Mouse (Mus musculus): ENCODE data around the gene Cntn4.

Gene Cntn4

GRCm38 (mm10) chr6:106663780-106664651 is 986.6 kb downstream of the Cntn4 start:
- no peak for DNase-seq (ENCODE audit: low spot score)

- no peak for DNase-seq (ENCODE audit: low spot score)
These were observed 998.1 kb downstream of the Cntn4 start for GRCm38 (mm10) chr6:106675581-106675980.

- DNase-seq (ENCODE audit: low spot score): no peak
These were observed 1024.5 kb downstream of the Cntn4 start for GRCm38 (mm10) chr6:106701931-106702330.

GRCm38 (mm10) chr6:106705506-106706035 is 1028.1 kb downstream of the Cntn4 start:
- DNase-seq (ENCODE audit: low spot score): no peak

GRCm38 (mm10) chr6:106725642-106726041 is 1048.2 kb downstream of the Cntn4 start:
- no peak for DNase-seq (ENCODE audit: low spot score)

GRCm38 (mm10) chr6:106726078-106726477 is 1048.6 kb downstream of the Cntn4 start:
- DNase-seq (ENCODE audit: low spot score): no peak

GRCm38 (mm10) chr6:106727703-106728102 is 1050.2 kb downstream of the Cntn4 start:
- no peak for DNase-seq (ENCODE audit: low spot score)

GRCm38 (mm10) chr6:106729682-106730314 is 1052.3 kb downstream of the Cntn4 start:
- no peak for DNase-seq (ENCODE audit: low spot score)

- no peak for DNase-seq (ENCODE audit: low spot score)
These were observed 1055.1 kb downstream of the Cntn4 start for GRCm38 (mm10) chr6:106732563-106732962.

- no peak for DNase-seq (ENCODE audit: low spot score)
These were observed 1060.8 kb downstream of the Cntn4 start for GRCm38 (mm10) chr6:106738229-106738628.

GRCm38 (mm10) chr6:106740244-106740825 is 1062.9 kb downstream of the Cntn4 start:
- DNase-seq (ENCODE audit: low spot score): no peak

- DNase-seq (ENCODE audit: low spot score): no peak
These were observed 1066.2 kb downstream of the Cntn4 start for GRCm38 (mm10) chr6:106743556-106744233.

- DNase-seq (ENCODE audit: low spot score): no peak
These were observed 1068.4 kb downstream of the Cntn4 start for GRCm38 (mm10) chr6:106745673-106746394.

- DNase-seq (ENCODE audit: low spot score): no peak
These were observed 1069.8 kb downstream of the Cntn4 start for GRCm38 (mm10) chr6:106747251-106747650.

GRCm38 (mm10) chr6:106747804-106748203 is 1070.3 kb downstream of the Cntn4 start:
- no peak for DNase-seq (ENCODE audit: low spot score)
